Mouse (Mus musculus) kidney, adult 2 months (tissue): ENCODE data around the gene Blcap. TPM values are rescaled to one million over a fixed set of nuclear protein-coding genes. Genes with fewer than 3 reads are reported as not detected.

Source experiments
- DNase-seq: peaks from one replicate; pipeline ENCODE4 v3.0.0; 2021
- H3K27ac ChIP-seq: fragments of 200-500 bp; 2 replicates; pipeline ENCODE4 v1.5.1; 2012; ENCODE audit warnings: low read depth, low read length, control low read depth, inconsistent platforms; ENCODE audit not compliant: insufficient read depth
- H3K27me3 ChIP-seq: fragments of 200-500 bp; replicated peaks from 2 replicates; pipeline ENCODE4 v1.6.1; 2012; ENCODE audit warnings: mild to moderate bottlenecking, moderate library complexity, low read length, inconsistent platforms; ENCODE audit not compliant: control insufficient read depth, insufficient read depth
- H3K36me3 ChIP-seq: fragments of 200-500 bp; 2 replicates; pipeline ENCODE4 v1.6.1; 2012; ENCODE audit warnings: mild to moderate bottlenecking, moderate library complexity, low read length, inconsistent platforms; ENCODE audit not compliant: control insufficient read depth, insufficient read depth
- H3K4me1 ChIP-seq: fragments of 200-500 bp; 2 replicates; pipeline ENCODE4 v1.6.1; 2011; ENCODE audit warnings: low read length; ENCODE audit not compliant: control insufficient read depth, insufficient read depth
- H3K4me3 ChIP-seq: fragments of 200-500 bp; 2 replicates; pipeline ENCODE4 v1.5.1; 2011; ENCODE audit warnings: mild to moderate bottlenecking, low read depth, low read length, control low read depth; ENCODE audit not compliant: insufficient read depth
- CTCF ChIP-seq: fragments of 200-500 bp; conservative IDR thresholded peaks from 2 replicates; pipeline ENCODE4 v1.5.1; 2011; ENCODE audit warnings: low read depth, mild to moderate bottlenecking, control low read depth, low read length, moderate library complexity, mixed read lengths; ENCODE audit not compliant: insufficient read depth, insufficient read length
- POLR2A ChIP-seq: fragments of 200-500 bp; IDR thresholded peaks from one replicate; pipeline ENCODE4 v1.6.1; 2011; ENCODE audit warnings: low read depth, low read length, control low read depth
- WGBS: fragments of 180-500 bp; shearing (Covaris S2); methylation state at CpG from one replicate; pipeline ENCODE4 v1.1.7; 2018; 5-methylcytosine and 5-hydroxymethylcytosine counted together
- polyA plus RNA-seq: library from polyadenylated mRNA; depleted of rRNA; stranded (reverse); fragments of >200 nt; gene quantifications from 2 replicates; pipeline ENCODE4 v1.2.3, GENCODE M21; 2012

The Blcap gene
- polyA plus RNA-seq, 1 experiment: 49.5 TPM

DNA sequence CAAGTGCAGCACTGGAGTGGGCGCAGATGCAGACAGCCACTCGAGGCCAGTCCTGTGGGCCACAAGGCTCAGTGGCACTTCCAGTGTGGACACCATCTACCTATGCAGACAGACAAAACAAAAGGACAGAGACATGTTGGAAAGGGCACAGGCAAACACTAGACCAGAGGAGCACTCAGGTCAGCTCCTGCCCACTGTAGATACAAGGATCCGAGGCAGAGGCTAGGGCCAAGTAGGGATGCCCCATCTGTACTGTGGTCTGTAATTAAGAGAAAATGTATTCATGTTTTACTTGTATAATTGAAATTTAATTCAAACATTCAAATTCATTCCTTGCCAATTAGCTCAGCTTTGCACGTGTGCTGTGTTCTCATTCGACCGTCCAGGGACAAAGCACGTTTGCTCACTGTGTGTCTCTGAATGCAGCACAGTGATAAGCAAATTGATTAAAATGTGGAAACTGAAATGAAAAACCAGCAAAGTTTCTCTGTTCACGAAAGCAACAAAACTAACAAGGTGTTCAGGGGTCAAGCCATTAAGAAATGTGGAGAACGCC is 26.7 kb downstream of the Blcap start:
- 85% methylated on average over 9 of the region's 9 CpGs for WGBS
- H3K4me1 ChIP-seq: no peaks in the 10 kb centered on the region
- H3K4me3 ChIP-seq: no peak overlapping the region
- H3K27ac ChIP-seq: no peak overlapping the region
- H3K27me3 ChIP-seq: no peaks in the 10 kb centered on the region
- no peak for TF ChIP-seq POLR2A
- no peak for DNase-seq
- H3K36me3 ChIP-seq: peaks cover 2% of the 10 kb centered on the region; the same call in 1 of the 2 replicates

DNA sequence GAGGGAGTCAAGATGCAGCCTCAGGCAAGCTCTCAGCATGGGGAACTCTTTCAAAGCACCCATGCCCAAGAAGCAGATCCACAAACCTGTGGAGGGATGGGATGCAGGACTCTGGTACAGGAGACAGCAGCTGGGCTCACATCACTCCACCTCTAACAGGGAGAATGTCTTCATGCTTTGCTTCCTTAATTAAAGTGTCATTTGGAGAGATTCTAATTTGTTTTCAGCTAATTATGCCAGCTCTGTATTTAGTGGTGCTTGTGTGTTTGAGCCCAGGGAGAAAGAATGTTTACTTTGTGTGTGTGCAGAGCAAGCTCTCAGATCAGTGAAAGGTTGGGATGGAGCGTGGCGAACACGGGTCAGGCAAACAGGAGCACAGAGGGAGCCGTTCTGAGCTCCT is 28.7 kb downstream of the Blcap start:
- H3K4me1 ChIP-seq: no peaks in the 10 kb centered on the region
- H3K27me3 ChIP-seq: no peaks in the 10 kb centered on the region
- no peak for DNase-seq
- H3K27ac ChIP-seq: no peak overlapping the region
- no peak overlapping the region for H3K4me3 ChIP-seq
- WGBS: 73% methylated on average over 4 of the region's 4 CpGs
- TF ChIP-seq CTCF (no peak), POLR2A (no peak)
- H3K36me3 ChIP-seq: no peaks in the 10 kb centered on the region

DNA sequence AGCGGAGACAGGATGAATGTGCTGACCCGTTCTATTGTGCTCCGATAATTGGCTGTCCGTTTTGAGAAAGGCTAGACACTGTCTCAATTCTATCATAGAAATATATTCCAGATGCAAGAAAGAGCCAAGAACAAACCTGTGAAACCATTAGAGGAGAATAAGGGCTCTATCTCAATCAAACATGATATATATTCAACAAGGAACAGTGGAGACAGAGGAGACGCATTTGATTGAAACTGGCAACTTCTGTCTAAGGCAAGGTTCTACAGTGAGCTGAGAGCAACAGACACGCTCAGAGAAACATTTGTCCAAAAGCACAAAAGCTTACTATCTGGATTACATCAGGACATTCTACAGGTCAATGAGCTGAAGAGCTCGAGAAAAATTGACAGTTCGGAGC is 29.4 kb downstream of the Blcap start:
- no peaks in the 10 kb centered on the region for H3K36me3 ChIP-seq
- no peak for DNase-seq
- no peak for TF ChIP-seq POLR2A
- TF ChIP-seq CTCF: no peak
- H3K4me3 ChIP-seq: no peak overlapping the region
- no peaks in the 10 kb centered on the region for H3K4me1 ChIP-seq
- H3K27ac ChIP-seq: no peak overlapping the region
- no peaks in the 10 kb centered on the region for H3K27me3 ChIP-seq
- 88% methylated on average over 8 of the region's 8 CpGs for WGBS

DNA sequence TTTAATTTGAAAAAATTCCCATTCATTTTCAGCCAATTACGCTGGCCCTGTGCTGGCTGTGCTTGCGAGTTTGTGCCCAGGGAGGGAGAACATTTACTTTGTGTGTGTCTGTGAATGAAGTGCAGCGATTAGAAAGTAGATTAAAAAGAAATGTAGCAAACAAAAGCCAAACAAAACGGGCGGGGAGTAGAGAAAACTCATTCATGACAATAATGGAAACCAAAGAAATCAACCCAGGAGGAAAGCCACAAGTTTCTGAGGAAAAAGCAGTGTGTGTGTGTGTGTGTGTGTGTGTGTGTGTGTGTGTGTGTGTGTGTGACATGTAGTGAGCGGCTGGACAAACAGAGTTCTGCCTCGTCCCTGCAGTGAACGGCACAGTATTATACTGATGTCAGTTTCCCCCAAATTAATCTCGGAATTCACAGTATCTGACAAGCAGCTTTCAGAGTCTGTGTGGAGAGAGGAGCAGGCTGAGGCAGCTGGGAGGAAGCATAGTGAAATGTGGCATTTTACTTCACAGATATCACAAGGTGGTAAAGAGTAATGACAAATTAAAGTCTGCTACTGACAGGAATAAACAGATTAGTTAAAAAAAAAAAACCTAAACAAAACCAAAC is 30.0 kb downstream of the Blcap start:
- DNase-seq: no peak
- Histone ChIP-seq H3K27ac (no peak overlapping the region), H3K4me3 (no peak overlapping the region), H3K36me3 (no peaks in the 10 kb centered on the region), H3K27me3 (no peaks in the 10 kb centered on the region), H3K4me1 (no peaks in the 10 kb centered on the region)
- no peak for TF ChIP-seq CTCF
- no peak for TF ChIP-seq POLR2A
- WGBS: 72% methylated on average over 9 of the region's 9 CpGs

DNA sequence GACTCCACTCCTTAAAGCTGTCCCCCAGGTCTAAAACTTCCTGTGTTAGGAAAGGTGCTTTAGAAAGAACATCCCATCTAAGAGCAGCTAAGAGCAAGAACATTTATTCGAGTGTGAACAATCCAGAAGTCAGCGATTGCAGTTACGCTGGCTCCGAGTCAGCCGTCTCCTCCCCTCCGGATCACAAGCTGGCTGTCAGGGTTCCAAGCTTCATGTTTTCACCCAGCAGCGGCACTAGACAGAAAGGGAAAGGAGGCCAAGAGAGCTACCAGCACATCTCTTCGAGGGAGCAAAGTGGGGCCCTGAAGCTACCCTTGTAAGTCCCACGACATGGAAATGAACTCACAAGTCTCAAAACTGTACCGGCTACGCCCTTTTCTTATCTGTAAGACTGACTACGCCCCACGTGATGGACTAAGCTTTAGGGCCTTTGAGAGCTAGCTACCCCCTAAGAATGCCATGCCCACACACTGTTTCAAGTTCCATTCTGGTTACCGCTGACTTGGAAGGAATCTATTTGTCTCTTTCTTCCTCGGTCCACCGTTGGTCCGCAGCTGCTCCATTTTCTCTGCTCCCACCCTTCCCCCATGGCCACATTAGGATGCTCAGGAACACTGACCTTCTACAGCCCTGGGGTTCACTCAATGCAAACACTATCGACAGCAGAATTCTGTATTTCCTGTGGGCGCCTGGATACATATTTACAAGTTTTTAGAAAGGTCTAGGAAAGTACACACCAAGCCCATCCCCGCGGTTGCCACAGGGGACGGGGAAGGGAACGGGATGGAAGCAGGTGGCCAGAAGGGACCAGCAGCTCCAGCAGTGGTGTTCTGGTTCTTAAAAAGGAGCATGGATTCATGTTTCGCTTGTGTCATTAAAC is 30.8 kb downstream of the Blcap start:
- WGBS: 81% methylated on average over 24 of the region's 24 CpGs
- Histone ChIP-seq H3K4me3 (no peak overlapping the region), H3K27ac (no peak overlapping the region), H3K4me1 (no peaks in the 10 kb centered on the region), H3K27me3 (no peaks in the 10 kb centered on the region), H3K36me3 (no peaks in the 10 kb centered on the region)
- TF ChIP-seq POLR2A (no peak), CTCF (no peak)
- DNase-seq: no peak

DNA sequence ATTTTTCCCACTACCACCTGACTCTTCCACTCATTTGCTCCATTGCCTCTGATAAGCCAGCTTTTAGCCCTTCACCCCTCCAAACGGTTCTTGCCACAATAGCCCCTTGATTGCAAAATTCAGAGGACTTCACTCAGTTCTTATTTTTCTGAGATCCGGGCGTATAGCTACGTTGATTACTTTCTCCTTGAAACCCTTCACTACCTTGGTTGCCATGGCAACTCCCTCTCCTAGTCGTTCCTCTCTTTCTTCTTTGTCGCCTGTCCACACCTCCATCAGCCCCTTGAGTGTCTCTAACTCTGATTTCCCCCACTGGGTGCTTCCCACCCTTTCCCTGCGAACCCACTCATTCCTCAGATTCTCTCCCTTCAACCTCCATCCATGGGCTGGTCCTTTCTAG is 34.0 kb downstream of the Blcap start:
- no peak for TF ChIP-seq CTCF
- TF ChIP-seq POLR2A: no peak
- DNase-seq: no peak
- WGBS: 35% methylated on average over 7 of the region's 7 CpGs
- no peak overlapping the region for H3K27ac ChIP-seq
- no peak overlapping the region for H3K4me3 ChIP-seq
- no peaks in the 10 kb centered on the region for H3K4me1 ChIP-seq
- H3K36me3 ChIP-seq: no peaks in the 10 kb centered on the region
- no peaks in the 10 kb centered on the region for H3K27me3 ChIP-seq

DNA sequence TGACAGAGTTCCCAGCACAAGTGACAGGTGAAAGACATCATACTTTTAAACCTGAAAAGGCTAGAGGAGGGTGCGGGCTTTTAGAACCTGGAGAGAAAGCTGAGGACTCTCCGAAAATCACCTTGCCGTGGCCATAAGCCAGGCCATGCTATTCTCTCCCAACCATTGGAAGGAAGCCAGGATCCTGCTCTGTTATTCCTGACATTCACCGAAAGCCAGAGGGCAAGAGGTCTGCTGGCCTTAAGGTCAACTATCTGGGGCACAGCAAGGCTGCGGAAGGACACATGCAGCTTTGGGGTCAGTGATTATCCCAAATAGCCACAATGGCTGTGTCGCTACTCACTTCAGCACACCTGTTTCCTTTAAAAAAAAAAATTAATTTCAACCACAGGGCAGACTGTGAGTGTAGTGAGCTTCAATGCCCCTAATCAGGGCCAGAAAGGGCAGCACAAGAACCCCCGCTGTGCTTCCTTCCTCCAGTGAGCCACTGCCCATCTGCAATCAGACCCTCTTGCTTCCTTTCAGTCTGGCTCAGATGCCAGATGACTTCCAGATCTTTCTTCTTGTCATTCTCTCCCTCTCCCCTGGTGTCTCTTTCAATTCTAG is 34.5 kb downstream of the Blcap start:
- Histone ChIP-seq H3K27ac (no peak overlapping the region), H3K36me3 (no peaks in the 10 kb centered on the region), H3K4me1 (no peaks in the 10 kb centered on the region), H3K27me3 (no peaks in the 10 kb centered on the region), H3K4me3 (no peak overlapping the region)
- no peak for DNase-seq
- no peak for TF ChIP-seq CTCF
- TF ChIP-seq POLR2A: no peak
- WGBS: 39% methylated on average over 7 of the region's 7 CpGs
